Mouse (Mus musculus) kidney, adult 2 months (tissue): ENCODE data around the gene 1700003E16Rik. TPM values are rescaled to one million over a fixed set of nuclear protein-coding genes. Genes with fewer than 3 reads are reported as not detected.

Source experiments
- DNase-seq: peaks from one replicate; pipeline ENCODE4 v3.0.0; 2021
- H3K27ac ChIP-seq: fragments of 200-500 bp; 2 replicates; pipeline ENCODE4 v1.5.1; 2012; ENCODE audit warnings: low read depth, low read length, control low read depth, inconsistent platforms; ENCODE audit not compliant: insufficient read depth
- H3K27me3 ChIP-seq: fragments of 200-500 bp; replicated peaks from 2 replicates; pipeline ENCODE4 v1.6.1; 2012; ENCODE audit warnings: mild to moderate bottlenecking, moderate library complexity, low read length, inconsistent platforms; ENCODE audit not compliant: control insufficient read depth, insufficient read depth
- H3K36me3 ChIP-seq: fragments of 200-500 bp; 2 replicates; pipeline ENCODE4 v1.6.1; 2012; ENCODE audit warnings: mild to moderate bottlenecking, moderate library complexity, low read length, inconsistent platforms; ENCODE audit not compliant: control insufficient read depth, insufficient read depth
- H3K4me1 ChIP-seq: fragments of 200-500 bp; 2 replicates; pipeline ENCODE4 v1.6.1; 2011; ENCODE audit warnings: low read length; ENCODE audit not compliant: control insufficient read depth, insufficient read depth
- H3K4me3 ChIP-seq: fragments of 200-500 bp; 2 replicates; pipeline ENCODE4 v1.5.1; 2011; ENCODE audit warnings: mild to moderate bottlenecking, low read depth, low read length, control low read depth; ENCODE audit not compliant: insufficient read depth
- CTCF ChIP-seq: fragments of 200-500 bp; conservative IDR thresholded peaks from 2 replicates; pipeline ENCODE4 v1.5.1; 2011; ENCODE audit warnings: low read depth, mild to moderate bottlenecking, control low read depth, low read length, moderate library complexity, mixed read lengths; ENCODE audit not compliant: insufficient read depth, insufficient read length
- POLR2A ChIP-seq: fragments of 200-500 bp; IDR thresholded peaks from one replicate; pipeline ENCODE4 v1.6.1; 2011; ENCODE audit warnings: low read depth, low read length, control low read depth
- WGBS: fragments of 180-500 bp; shearing (Covaris S2); methylation state at CpG from one replicate; pipeline ENCODE4 v1.1.7; 2018; 5-methylcytosine and 5-hydroxymethylcytosine counted together
- polyA plus RNA-seq: library from polyadenylated mRNA; depleted of rRNA; stranded (reverse); fragments of >200 nt; gene quantifications from 2 replicates; pipeline ENCODE4 v1.2.3, GENCODE M21; 2012

Gene 1700003E16Rik
- polyA plus RNA-seq, 1 experiment: 1.6 TPM

DNA sequence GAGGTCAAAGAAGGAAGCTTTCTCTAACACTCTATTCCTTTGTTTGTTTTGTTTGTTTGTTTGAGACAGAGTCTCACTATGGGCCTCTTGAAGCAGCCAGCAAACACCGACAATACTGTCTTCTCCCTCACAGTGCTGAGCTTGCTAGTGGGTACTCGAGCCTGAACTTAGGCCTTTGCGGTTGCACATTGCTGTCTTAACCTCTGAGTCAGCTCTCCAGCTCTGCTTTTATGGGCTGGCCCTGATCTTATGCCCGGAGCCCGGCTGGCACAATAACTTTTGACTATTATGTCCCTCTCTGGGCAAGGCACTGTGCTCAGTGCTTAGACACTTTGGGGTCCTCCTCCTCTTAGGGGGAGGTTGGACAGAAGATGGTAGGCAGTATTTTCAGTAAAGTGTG, 13.7 kb downstream of the 1700003E16Rik start:
- peak; percentile 78 for DNase-seq
- WGBS: 17% methylated on average over 5 of the region's 5 CpGs
- peak overlapping the region; percentile 25 for H3K27ac ChIP-seq
- H3K4me1 ChIP-seq: peaks cover 13% of the 10 kb centered on the region; the same call in 1 of the 2 replicates
- H3K4me3 ChIP-seq: no peak overlapping the region
- TF ChIP-seq CTCF (no peak), POLR2A (no peak)
- H3K27me3 ChIP-seq: no peaks in the 10 kb centered on the region
- H3K36me3 ChIP-seq: no peaks in the 10 kb centered on the region

DNA sequence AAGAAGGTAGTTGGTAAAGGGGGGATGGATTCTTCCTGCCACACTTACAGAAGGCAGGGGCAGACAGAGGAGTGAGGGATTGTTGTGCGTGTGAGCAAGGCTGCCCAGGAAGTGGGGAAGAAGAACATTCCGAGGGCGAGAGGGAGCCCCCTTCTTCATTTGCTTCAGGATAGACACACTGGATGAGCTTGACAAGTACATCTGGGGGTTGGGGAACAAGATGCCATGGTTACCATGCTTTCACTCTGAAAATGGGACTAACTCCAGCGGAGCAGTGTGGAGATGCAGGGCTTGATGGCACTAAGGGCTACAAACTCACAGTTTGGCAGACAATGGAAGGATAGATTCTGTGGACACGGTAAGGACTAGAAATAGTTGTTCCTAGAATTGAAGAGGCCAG, 14.9 kb downstream of the 1700003E16Rik start:
- H3K4me1 ChIP-seq: peaks cover 13% of the 10 kb centered on the region; the same call in 1 of the 2 replicates
- TF ChIP-seq CTCF (no peak), POLR2A (no peak)
- no peaks in the 10 kb centered on the region for H3K36me3 ChIP-seq
- H3K27me3 ChIP-seq: no peaks in the 10 kb centered on the region
- H3K27ac ChIP-seq: no peak overlapping the region
- WGBS: 81% methylated on average over 5 of the region's 5 CpGs
- no peak for DNase-seq
- H3K4me3 ChIP-seq: no peak overlapping the region

DNA sequence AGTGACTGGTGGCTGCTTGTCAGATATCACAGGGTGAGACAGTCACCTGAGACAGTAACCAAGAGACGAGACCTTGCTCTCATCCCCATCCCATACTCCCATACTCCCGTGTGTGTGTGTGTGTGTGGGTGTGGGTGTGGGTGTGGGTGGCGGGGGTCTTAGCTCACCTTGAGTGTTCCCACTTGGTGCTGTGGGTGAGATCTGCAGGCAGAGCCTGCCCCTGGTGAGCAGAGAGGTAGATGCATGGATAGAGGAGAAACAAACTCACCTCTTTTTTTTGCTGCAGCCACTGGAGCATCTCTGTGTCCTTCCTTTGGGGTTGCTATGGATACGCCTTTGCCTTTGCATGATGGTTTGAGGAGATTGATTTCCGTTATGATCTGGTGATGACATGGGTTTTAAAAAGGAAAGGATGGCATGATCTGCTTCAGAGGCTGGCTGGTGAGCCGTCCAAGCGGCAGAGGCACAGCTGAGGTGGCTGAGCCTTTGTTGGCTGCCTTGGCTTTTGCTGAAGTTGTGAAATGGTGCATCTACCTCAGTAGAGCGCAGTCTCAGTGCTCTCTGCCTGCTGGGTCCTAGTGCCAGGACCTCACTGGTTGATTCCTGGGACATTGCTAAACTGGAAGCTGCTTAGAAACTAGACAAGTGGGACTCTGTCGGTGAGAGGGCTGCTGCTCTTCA, 16.2 kb downstream of the 1700003E16Rik start:
- WGBS: 75% methylated on average over 9 of the region's 9 CpGs
- TF ChIP-seq CTCF (no peak), POLR2A (no peak)
- Histone ChIP-seq H3K27me3 (no peaks in the 10 kb centered on the region), H3K27ac (no peak overlapping the region), H3K36me3 (no peaks in the 10 kb centered on the region), H3K4me1 (peaks cover 10% of the 10 kb centered on the region; the same call in 1 of the 2 replicates), H3K4me3 (no peak overlapping the region)
- DNase-seq: no peak

DNA sequence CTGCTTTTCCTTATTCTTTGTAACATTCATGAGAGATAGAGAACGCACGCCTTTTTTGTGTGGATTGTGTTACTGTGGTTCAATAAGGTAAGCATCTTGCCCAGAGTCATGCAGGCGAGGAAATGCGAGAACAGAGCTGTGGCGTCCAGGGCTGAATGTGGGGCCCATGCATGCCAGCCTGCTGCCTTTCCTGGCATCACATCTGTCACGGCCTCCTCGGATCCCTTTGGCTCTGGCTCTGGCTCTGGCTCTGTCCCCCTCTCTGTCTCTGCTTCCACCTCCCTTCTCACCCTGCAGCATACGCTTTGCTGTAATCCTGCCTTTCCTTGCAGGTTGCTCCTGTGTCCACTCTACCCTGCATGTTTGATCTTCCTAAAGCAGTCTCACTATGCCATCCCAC, 19.8 kb downstream of the 1700003E16Rik start:
- TF ChIP-seq POLR2A: no peak
- TF ChIP-seq CTCF: no peak
- H3K27me3 ChIP-seq: no peaks in the 10 kb centered on the region
- DNase-seq: no peak
- no peak overlapping the region for H3K27ac ChIP-seq
- peaks cover 6% of the 10 kb centered on the region for H3K4me1 ChIP-seq
- WGBS: 85% methylated on average over 8 of the region's 8 CpGs
- H3K36me3 ChIP-seq: no peaks in the 10 kb centered on the region
- no peak overlapping the region for H3K4me3 ChIP-seq

DNA sequence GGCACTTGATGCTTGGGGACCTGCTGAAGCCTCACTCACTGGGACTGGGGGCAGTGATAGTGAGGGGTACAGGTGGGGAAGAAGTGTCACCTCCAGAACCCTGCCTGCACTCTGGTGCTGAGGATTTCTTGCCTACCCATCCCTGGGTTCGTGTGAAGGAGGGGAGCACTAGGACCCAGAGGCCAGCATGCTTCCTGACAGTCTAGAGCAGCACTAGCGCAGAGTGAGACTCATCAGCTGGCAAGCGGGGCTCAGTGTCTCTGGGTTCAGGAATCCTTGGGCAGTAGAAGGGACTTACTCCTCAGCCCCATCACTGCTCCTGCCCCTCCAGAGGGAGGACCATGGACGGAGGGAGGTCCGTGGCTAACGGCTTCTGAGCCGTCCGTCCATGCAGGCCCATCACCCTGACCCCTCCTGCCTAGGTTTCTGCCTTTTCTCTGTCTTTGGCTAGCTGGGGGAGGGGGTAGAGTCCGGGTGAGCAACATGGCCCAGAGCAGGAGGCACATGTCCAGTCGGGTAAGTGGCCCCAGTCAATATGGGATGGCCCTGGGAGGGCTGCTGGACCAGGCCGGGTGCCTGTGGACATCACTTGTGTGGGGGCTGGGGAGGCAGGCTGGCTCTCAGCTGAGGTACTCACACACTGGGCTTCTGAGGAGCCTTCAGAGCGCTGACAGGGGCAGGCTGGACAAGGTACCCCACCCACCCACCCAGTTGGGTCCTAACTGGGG, 23.4 kb downstream of the 1700003E16Rik start:
- TF ChIP-seq POLR2A (no peak), CTCF (no peak)
- Histone ChIP-seq H3K4me3 (no peak overlapping the region), H3K27ac (no peak overlapping the region), H3K27me3 (no peaks in the 10 kb centered on the region), H3K4me1 (peaks cover 6% of the 10 kb centered on the region), H3K36me3 (peaks cover 2% of the 10 kb centered on the region; the same call in 1 of the 2 replicates)
- no peak for DNase-seq
- 38% methylated on average over 12 of the region's 12 CpGs for WGBS

DNA sequence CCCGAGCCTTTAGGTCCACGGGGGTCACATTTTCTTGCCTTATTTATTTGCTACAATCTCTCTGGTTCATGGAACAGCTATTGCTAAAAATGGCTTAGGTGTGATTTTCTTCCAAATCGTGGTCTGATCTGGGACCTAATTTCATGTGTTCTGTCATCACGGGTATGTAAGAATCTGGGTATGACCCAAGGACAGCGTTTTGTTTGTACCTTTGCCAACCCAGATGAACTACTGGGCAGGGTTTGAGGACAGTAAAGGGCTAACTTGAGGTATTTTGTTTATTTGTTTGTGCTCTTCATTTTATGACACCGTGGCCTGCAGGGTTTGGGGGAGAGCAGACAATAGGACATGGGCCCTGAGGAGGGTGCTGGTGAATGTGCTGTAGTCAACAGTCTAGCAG, 24.4 kb downstream of the 1700003E16Rik start:
- Histone ChIP-seq H3K27me3 (no peaks in the 10 kb centered on the region), H3K4me3 (no peak overlapping the region), H3K36me3 (peaks cover 2% of the 10 kb centered on the region; the same call in 1 of the 2 replicates), H3K27ac (no peak overlapping the region), H3K4me1 (peaks cover 6% of the 10 kb centered on the region)
- TF ChIP-seq CTCF (no peak), POLR2A (no peak)
- 67% methylated on average over 6 of the region's 6 CpGs for WGBS
- DNase-seq: no peak

DNA sequence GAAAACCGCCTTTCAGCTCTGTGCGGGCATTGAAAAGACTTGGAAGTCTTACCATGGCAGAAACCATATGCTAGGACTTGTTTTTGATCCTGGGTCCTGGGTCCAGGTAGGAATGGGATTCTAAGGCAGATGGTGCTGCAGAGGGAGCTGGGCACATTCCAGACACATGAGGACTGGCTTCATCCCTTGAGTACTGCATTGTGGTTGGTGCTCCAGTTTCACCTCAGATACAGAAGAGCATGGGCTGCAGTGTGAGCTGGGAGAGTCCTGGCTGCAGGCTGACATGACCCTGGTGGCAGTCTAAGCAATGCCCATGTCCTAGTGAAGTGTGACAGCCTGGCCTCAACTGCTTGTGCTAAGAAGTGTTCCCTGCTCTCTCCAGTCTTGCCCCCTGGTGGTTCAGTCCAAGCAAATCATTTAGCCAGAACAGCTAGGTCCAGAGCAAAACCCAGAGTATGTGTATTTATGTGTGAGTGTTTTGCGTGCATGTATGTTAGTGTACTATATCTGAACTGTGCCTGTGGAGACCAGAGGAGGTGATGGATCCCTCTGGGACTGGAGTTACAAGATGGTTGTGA, 28.7 kb downstream of the 1700003E16Rik start:
- Histone ChIP-seq H3K4me3 (no peak overlapping the region), H3K36me3 (peaks cover 2% of the 10 kb centered on the region; the same call in 1 of the 2 replicates)
- peak; percentile 12 for DNase-seq

More for the DNA sequence above, 28.7 kb downstream of the 1700003E16Rik start:
- Histone ChIP-seq H3K27me3 (no peaks in the 10 kb centered on the region), H3K27ac (no peak overlapping the region), H3K4me1 (no peaks in the 10 kb centered on the region)
- 89% methylated on average over 3 of the region's 3 CpGs for WGBS
- TF ChIP-seq CTCF: peak; percentile 49
- no peak for TF ChIP-seq POLR2A
